Mouse (Mus musculus) thymus, postnatal 10 days (tissue): ENCODE measurements around the gene Acat3.
"Not testable (repeated sequence)": the region's sequence is repeated elsewhere in the genome, so short reads cannot be mapped to it uniquely, and the experiment has no call there.

Source experiments
- DNase-seq, 2 experiments: peaks; one replicate each; pipeline ENCODE4 v3.0.0; 2021; ENCODE audit warnings: low spot score in 2 of 2

The Acat3 gene

DNA sequence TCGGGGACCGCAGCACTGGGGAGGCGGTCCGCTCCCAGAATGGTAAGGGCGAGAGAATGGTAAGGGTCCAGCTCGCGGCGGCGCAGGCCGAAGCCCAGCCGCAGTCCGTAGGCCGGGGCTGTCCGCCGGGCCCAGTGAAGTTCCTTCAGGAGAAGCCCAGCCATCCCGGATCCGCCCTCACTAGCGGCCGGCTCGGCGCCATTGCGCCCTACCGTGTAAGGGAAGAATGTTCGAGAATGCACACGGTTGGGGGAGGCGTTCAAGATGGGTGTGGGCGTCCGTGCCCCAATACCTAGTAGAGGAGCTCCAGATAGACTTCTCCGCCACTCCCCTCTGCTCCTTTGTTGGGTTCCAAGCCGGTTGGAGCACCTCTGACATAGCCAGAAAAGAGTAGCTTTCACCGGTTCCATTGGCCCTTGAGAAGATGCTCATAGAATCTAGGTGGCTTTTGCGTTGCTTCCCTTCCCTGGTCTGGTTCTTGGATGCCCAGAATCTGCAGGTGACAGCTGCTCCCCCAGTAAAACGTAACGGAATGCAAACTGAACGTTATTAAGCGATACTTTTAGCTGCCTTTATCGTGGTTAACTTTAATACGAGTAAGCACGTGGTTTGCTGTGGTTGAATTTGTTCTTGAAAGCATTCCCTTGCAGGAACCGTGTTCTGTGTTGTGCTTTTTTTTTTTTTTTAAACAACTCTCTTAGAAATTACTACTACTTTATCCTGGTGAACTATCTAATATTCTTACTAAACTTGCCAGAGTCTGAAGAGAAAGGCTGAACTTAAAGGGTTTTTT, 23.6 kb downstream of the Acat3 start:
- peak; percentile 35 to 66 for DNase-seq

DNA sequence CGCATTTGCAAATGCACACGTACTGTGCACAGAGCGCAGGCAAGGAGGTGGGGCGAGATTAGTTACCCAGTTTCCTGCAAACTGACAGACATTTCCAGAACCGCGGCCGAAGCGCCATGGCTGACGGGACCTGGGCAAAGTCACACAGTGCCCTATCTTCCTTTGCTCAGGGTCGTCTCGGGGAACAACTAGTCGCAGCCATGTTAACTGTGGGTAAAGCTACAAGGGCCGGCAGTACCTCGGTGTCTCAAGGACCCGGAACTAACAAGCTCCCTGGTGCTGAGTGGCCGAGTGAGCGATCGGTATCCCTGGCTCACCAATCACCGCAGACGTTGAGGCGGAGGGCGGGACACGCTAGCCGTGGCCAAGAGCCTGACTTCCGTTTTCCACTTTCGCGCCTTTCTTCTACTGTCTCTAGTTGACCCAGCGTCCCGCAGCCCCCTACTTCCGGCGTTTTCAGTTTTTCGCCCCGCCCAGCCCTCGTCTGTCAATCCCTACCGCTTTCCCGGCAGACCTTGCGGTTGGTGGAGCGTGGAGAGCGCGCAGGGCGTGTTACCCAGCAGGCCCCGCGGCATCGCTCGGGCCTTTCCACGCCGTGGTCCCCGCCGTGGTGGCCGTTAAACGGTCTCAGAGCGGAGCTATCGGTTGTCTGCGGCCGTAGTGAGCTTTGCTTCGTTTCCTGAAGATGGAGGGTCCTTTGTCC, 24.4 kb downstream of the Acat3 start, which contains the start of gene Mrpl18:
Gene Mrpl18, minus strand, starts transcription at position 465 of the 703 bp plus-strand sequence.
- peak; percentile 97 to 99 for DNase-seq

DNA sequence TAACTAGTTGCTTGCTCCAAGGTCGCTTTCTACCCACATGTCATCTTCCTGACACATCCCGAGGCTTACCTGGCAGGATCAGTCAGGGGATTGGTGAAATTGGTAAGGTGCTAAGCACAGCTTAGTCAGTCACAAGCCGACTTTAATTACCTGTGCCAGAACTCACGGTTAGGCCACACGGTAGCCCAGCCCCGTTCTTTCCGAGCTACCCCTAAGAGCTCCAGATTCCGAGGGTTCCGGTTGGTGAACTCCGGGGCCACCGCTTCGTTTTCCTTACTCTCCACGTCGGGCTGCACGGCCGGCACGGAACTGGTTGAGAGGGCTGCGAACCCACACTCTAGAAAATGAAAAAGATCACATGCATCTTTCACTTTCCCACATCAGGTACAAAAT, 24.9 kb downstream of the Acat3 start, which contains the start of gene Tcp1:
Gene Tcp1, plus strand, starts transcription at position 214 of the 393 bp plus-strand sequence.
- no peak for DNase-seq

DNA sequence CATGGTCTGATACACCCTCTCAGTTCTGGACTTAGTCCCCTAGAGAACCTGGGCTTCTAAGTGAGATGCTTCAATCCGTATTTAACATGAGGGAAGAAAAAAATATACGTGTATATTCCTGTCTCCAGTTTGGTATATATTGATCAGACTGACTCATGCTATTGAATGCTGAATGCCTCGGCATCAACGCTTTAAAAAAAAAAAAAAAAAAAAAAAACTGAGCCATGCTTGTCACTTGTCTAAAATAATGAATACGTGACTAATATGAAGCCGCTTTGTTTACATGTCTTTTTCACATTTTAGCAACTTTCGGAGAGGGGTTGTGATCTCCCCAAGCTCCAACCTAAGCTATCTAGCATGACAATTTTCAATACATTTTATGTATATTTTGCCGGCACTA, 30.0 kb downstream of the Acat3 start:
- no peak for DNase-seq

DNA sequence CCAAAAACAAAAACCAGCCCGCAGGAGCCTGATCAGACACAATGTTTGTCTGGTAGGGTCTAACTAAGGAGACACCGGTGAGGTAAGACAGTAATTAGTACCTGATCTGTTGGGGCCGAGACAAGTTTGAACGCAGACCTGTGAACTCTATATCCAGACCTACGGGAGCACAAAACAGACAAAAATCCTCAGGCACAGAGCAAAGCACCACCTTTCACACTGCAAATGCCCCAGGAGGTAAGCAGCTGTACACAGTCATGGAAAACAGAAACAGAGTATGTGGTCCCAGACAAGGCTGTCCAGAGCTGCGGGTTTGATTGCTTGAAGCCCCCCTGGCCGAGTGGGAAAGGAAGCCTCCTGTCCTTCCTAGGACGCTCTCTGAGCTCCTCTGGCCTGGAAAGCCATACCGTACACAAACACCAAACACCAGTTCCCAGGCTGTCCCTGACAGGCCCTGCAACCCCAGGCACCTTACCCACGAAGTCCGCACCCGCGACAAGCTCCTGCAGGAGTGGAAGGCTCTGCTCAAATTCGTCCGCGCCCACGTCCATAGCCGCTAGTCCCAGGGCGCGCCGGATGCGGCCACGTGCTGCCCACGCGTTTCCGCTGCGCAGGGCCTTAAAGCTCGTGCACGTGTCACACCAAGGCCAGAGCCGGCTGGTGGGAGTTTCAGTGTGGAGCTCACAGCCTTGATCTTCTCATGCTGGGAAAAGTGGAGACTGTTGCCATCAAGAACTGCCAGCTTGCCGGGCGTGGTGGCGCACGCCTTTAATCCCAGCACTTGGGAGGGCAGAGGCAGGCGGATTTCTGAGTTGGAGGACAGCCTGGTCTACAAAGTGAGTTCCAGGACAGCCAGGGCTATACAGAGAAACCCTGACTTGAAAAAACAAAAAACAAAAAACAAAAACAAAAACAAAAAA, 30.8 kb downstream of the Acat3 start, which contains the start of gene Pnldc1:
Gene Pnldc1, minus strand, starts transcription at position 870 of the 920 bp plus-strand sequence.
- DNase-seq = no peak

DNA sequence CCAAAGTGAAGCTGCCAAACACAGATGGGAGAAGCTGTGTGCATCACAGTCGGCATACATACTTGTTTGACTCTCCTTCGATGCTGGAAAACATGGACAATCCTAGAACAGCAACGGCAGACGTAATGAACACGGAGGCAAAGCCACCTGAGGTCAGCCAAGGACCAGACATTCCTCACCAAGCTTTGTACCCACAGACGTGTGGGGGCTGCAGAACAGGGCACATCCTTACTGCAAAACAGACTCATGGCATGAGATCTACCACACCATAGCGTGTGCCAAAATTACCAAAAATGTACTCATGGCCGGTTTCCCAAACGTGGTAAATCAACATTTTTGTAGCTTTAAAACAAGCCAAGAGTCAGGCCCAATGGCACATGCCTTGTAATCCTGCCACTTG, 34.0 kb downstream of the Acat3 start:
- DNase-seq = no peak

DNA sequence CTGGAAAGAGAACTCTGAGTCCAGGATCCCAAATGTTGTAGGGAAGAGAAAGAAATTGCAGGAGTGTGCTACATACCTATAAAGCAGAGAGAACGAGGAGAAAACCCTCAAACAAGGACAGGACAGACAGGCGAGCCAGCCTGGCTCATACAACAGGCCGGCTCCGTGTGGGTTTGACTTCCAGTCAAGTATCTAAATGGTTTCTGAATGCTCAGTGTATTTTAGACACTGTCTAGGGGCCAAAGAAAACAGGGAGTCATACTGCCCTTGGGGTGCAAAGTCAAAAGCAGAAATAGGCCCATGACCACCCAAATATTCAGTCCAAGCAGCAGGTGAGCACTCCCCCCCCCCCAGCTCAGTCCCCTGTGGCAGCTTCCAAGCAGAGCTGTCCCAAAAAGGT, 34.6 kb downstream of the Acat3 start:
- no peak for DNase-seq

DNA sequence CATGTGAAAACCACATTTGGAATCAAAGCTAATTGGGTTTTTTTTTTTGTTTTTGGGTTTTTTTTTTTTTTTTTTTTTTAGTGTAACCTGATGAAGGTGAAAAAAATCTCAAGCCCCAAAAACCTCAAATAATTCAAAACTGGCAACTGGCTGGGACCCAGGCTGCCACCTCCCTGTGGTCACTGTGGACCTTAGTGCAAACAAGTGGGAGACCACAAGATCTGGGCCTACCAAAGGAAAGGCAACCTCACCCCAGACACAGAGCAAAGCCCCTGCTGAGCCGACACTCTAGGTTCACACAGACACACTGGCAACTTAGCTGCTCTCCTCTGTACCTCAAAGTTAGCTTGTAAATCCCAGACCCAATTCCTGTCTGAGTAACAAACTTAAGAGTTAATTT, 36.1 kb downstream of the Acat3 start:
- no peak for DNase-seq

DNA sequence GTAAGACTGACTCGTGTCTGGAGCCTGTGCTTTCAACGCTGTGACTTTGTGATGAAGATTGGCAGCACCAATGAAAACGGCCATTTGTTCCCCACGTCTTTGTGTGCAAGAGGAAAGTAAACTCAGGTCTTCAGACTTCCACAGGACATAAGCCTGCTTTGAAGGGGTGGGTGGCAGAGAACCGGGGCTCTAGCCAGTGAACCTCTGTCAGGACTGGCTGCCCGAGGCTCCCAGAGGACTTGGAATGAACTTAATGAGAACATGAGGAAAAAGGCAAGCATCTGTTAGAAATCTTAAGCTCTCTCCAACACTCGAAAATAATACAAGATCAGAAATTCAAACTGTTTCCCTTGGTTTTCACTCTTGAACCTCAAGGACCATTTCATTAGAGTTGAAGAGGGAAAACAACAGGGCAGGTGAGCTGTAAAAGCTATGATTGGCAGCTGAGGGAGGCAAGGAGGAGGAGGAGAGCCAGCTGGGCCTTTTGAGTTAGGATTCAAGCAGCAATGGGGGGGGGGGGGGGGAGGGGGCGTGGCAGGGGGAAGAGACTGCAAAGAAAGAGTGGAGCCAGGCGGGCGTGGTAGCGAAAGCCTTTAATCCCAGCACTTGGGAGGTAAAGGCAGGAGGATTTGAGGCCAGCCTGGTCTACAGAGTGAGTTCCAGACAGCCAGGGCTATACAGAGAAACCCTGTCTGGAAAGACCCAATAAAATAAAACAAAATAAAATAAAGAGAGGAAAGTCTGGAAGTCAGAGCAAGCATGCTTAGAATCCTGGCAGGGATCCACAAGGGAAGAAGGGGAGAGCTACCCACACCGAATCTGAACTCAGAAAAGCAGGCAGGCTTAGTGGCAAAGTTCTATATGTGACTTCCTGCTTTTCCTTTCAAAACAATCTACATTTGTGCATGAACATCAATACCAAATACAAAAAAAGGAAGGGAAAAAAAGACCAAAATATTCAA, 36.7 kb downstream of the Acat3 start:
- DNase-seq = no peak

DNA sequence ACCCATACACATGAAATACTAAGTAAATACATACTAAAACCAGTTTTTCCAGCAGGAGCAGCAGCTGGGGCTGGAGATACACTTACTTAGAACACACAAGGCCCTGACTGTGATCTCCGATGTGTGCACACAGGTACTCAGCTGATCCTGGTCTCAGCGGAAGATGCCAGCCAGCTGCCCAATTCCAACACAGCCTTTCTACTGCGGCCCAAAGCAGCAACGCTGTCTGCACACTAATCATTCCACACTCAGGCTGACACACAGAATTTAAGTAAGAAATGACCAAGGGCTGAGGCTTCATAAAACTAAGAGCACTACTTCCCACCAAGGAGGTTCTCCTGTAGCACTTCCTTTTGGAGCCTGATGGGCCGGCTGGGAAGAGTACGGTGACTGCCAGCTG, 38.1 kb downstream of the Acat3 start:
- DNase-seq = no peak

DNA sequence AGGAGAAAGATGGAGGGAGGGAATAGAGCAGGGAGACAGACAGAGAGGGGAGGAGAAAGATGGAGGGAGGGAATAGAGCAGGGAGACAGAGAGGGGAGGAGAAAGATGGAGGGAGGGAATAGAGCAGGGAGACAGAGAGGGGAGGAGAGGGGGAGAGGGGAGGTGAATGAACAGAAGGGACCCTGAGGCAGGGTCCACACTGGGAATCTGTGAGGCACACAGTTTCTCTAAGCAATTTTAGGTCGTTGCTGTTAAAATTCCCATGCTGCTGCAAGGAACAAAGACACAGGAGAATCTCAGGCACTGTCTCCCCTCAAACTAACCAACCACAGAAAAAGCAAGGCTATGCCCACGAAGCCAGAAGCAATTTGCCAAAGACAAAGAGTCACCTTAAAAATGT, 41.8 kb downstream of the Acat3 start:
- DNase-seq = not testable (repeated sequence)

DNA sequence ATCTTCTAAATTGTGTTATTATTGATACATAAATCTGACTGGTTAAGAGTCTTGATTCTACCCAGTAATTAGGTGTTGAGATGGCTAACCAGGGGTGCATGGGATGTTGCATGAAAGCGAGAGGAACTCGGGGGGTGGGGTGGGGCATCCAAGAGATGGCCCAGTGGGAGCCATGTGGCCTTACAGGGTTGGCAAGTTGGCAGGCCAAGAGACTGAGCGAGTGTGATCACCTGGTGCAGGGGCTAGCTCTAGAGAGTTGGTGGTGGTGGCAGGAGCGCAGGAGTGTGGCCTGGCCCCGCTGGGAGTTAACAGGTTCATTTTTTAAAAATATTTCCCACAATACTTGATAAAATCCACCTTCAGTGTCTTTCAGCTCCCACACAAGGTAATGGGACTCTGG, 42.7 kb downstream of the Acat3 start:
- DNase-seq = no peak

DNA sequence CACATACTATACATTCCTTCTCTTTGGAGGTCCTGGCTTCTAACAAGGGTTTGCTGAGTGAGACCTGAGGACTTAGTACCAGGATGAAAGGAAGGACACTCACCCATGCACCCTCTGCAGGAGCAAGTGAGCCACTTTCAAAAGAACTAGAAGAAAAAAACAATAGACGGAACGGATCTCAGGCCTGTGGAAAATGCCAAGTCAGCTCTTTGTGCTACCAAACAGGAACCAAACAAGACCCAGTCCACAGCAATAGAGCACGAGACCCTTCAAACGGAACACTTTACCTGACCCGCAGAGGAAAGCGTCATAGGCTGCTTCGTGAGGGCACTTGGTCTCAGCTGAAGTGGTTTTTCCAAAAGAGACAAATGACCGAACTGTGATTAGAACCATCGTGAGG, 48.4 kb downstream of the Acat3 start:
- DNase-seq = no peak

DNA sequence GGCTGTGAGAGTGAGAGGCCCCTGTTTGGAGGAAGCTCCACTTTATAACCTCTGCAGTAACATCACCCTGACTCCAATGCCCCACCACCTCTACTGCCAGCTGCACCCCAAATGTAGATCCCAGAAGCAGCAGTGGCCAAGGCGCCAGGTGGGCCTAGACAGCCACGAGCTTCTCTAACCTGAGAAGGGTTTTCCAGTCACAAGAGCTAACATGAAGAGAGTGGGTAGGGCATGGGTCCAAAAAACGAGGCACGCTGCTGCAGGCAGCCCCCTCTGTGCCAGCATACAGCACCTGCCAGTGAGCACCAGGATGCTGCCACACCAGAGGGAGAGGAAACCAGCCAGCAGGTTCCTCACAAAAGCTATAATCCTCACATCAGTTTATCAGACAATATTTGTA, 49.3 kb downstream of the Acat3 start:
- DNase-seq = no peak

DNA sequence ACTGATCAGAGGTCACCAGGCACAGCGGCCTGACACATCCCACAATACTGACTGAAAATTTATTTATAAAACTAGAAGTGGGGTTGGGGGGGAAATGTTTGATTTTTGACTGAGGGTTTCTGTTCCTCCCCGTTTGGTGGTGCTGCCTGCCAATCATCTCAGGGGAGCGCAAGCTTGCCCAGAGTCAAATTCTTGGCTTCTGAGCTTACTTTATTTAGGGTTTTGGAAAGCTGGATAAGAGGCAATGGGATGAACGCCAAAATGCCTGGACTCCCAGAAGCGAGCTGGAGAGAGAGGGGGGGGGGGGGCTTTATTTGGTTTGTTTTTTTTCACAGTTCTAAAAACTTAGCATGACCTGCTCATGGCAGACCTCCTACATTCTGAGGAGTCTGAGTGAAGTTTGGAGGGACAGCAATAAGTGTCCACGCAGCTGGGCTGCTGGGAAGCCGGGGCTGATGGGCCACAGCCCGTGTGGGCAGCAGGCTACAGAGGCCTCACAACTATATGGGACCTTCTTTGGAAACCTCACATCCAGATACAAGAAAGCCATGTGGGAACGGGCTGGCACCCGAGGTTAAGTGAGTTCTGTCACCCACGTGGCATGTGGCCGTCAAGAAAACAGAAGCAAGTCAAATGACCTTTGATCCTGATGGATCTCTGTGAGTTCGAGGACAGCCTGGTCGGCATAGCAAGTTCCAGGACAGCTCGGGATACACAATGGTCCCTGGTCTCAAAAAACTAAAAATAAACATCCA, 53.2 kb downstream of the Acat3 start:
- DNase-seq = no peak

DNA sequence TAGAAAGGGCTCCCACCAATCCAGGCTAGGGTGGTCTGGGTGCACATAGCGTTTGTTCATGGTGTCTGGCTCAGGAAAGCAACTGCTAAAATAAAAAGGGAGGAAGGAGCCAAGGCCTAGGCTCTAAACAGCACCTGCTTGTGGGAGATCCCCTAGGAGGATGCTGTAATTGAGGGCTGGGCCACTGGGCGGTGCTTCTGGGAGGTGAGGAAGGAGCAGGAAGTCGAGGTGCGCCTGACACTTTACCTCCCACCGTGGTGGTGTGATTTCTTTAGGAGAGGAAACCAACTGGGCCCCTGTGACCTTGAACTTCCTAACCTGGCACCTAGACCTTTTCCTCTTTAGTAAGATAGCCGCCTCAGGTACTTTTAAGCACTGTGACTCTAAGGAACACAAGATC, 53.8 kb downstream of the Acat3 start:
- DNase-seq = peak in 1 of 2 experiments; percentile 20

DNA sequence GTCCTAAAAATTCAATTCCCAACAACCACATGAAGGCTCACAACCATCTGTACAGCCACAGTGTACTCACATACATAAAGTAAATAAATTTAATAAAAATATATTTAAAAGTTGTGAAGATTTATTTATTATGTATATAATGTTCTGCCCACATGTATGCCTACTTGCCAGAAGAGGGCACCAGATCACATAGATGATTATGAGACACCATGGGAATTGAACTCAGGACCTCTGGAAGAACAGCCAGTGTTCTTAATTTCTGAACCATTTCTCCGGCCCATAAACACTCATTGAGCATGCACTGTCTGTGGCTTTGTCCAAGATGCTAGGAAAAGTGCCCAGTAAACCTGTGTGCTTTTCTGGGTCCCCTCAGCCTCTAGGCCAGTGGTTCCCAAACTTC, 59.2 kb downstream of the Acat3 start:
- DNase-seq = no peak

DNA sequence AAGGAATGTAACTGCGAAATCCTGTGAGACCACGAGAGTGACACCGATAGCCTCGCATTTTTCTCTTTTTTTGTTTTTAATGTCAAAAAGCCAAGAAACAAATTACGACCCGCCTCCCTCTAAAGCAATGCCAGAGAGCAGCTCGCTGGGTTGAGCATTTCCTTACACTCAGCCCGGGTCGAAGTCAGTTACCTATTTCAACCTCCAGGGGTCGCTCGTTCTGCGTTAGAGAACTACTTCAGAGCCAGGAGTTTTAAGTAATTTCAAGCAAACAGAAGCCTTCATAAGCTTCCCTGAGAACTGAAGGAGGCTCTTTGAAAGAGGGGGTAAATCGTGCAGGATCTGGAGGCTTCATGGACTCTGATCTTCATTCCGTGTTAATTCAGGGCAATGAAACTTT, 60.2 kb downstream of the Acat3 start:
- DNase-seq = peak; percentile 69 to 87

DNA sequence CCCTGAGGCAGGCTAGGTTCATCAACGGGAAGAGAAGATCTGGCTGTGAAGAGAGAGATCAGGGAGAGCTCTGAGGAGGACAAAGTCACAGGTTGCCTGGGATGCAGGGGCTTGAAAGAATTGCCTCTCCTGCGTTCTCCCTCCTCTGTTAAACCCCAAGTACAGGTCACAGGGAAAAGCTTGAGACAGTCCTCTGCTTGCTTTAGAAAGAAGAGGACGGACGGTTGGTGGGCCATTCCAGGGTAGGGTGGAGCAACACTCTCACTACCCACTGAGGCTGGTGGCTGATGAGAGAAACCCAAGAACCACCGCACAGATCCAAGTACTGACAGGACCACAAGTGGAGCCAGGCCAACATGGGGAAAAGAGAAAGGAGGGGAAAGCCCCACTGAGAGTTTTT, 64.7 kb downstream of the Acat3 start, which contains the start of gene Mrgprh:
Gene Mrgprh, plus strand, starts transcription at position 301 of the 400 bp plus-strand sequence.
- DNase-seq = no peak
